Comparison of ENCODE assay signal across 9 mouse cellular contexts in the genomic region with DNA sequence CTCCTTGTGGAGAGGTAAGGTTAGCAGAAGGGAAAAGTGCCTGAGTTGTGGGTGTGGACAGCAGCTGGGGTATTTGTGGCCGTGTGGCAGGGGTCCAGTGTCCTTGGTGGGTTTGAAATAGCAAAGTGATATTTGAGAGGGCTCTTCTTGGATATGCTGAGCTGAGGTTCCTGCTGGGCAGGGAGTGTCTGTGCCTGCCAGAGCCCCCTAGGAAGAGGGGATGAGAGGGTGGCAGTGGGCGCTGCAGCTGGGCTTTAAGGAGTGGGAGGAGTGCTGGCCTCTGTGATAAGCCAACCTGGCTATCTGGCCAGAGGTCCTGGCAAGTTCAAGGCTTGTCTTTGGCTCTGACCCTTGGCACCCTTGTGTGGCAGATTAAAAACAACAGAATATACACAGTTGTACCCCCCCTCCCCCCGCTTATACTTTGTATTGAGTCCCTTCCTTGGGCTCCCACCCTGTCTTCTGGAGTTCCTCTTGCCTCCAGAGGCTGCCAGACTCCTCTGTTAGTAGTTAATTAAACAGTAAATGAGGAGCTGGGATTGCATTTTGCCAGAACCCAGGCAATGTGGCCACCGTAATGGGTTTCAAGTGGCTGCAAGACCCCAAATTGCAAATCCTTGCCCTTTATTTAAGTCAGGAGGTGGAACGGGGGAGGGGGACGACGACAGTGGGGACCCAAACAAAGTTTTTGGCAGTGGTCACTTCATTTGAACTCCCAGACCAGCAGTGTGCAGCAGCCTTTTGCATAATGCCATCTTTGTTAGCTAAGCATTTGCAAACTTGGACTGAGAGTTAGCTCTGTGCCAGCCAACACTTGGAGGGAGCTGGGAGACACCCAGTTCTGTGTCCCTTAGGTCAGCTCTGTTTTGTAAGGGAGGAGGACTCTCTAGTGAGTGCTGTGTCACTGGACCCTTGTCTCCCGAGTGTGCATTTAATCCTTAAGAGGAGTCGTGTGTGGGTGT. TPM values are rescaled to one million over a fixed set of nuclear protein-coding genes. Genes with fewer than 3 reads are reported as not detected.
DNase-seq lines count a peak whose midpoint lies in the region; ATAC-seq and TF ChIP-seq lines count a peak whose summit lies in the region.
"Had no signal": no experiment of that assay in that cellular context is flagged by ENCODE, and none has a peak within 500 bp of the region (broad histone marks: within the 10 kb centered on the region; RNA-seq: fewer than 3 reads in every experiment).

No protein-coding gene starts in this region.

- TF ChIP-seq POLR2A in heart, adult 2 months (IDR thresholded peaks at IDR 0.05; ENCODE audit: insufficient read depth, low read depth, low read length) = no peak

- TF ChIP-seq CTCF in heart, adult 2 months (IDR thresholded peaks at IDR 0.05) = no peak

- peak overlapping the region; percentile 32; the same call in 1 of the 2 replicates for H3K9ac ChIP-seq in heart, adult 2 months (ENCODE audit: low read depth, low read length)
- H3K9ac ChIP-seq in midbrain, embryonic 16.5 days (ENCODE audit: low read depth, low read length) = no peak overlapping the region
- H3K9ac ChIP-seq: stomach, embryonic 15.5 days had no signal

- DNase-seq in heart, adult 18-20 months = peak; percentile 43 to 68
- no peak for DNase-seq in heart, postnatal 4 days
- peak; percentile 68 for DNase-seq in brain, adult 2 months (ENCODE audit: low read depth, low spot score)
- DNase-seq in heart, adult 2 months = peak in 1 of 2 experiments; percentile 56
- DNase-seq in left cerebral cortex, adult 9 months (ENCODE audit: low spot score in 2 of 2) = peak; percentile 40 to 41
- DNase-seq in spleen, postnatal 36 days (ENCODE audit: low spot score in 2 of 2) = no peak
- no peak for DNase-seq in testis, postnatal 10 days (ENCODE audit: low spot score)

- peak; percentile 58; the same call in 1 of the 2 replicates for TF ChIP-seq EP300 in heart, adult 2 months (IDR thresholded peaks at IDR 0.05; ENCODE audit: insufficient read depth, low read depth, low read length)

- intact Hi-C loops in heart, adult 2 months (cut with DNase I) = no loop called here

- no peaks in the 10 kb centered on the region for H3K9me3 ChIP-seq in midbrain, embryonic 16.5 days (replicated peaks; ENCODE audit: control insufficient read depth, low read length, poor library complexity, severe bottlenecking)
- H3K9me3 ChIP-seq: stomach, embryonic 15.5 days had no signal

- H3K79me2 ChIP-seq in heart, adult 2 months (replicated peaks; ENCODE audit: control insufficient read depth, insufficient read depth, low read length) = no peaks in the 10 kb centered on the region

- peak; percentile 49 for ATAC-seq in midbrain, embryonic 16.5 days

- no peak overlapping the region for H3K4me2 ChIP-seq in midbrain, embryonic 16.5 days (ENCODE audit: low read length)
- H3K4me2 ChIP-seq: stomach, embryonic 15.5 days had no signal

- peak overlapping the region; percentile 5; the same call in 1 of the 2 replicates for H3K27ac ChIP-seq in heart, adult 2 months
- no peak overlapping the region for H3K27ac ChIP-seq in midbrain, embryonic 16.5 days (ENCODE audit: low read length)
- H3K27ac ChIP-seq: stomach, embryonic 15.5 days had no signal

- no peaks in the 10 kb centered on the region; the same call in 1 of the 2 replicates for H3K27me3 ChIP-seq in heart, adult 2 months (ENCODE audit: control insufficient read depth, insufficient read depth, low read length)
- no peaks in the 10 kb centered on the region for H3K27me3 ChIP-seq in midbrain, embryonic 16.5 days (ENCODE audit: control insufficient read depth, insufficient read depth, low read depth, low read length)
- H3K27me3 ChIP-seq: stomach, embryonic 15.5 days had no signal

- peaks cover 3% of the 10 kb centered on the region; the same call in 1 of the 2 replicates for H3K36me3 ChIP-seq in heart, adult 2 months (ENCODE audit: control insufficient read depth, insufficient read depth, low read length)
- H3K36me3 ChIP-seq in midbrain, embryonic 16.5 days (ENCODE audit: control insufficient read depth, insufficient read depth, low read length) = peaks cover 22% of the 10 kb centered on the region

- 59% methylated on average over 9 of the region's 9 CpGs for WGBS in heart, adult 2 months
- WGBS in midbrain, embryonic 16.5 days = 61% methylated on average over 9 of the region's 9 CpGs

- H3K4me1 ChIP-seq in heart, adult 2 months (ENCODE audit: control insufficient read depth, insufficient read depth, low read length) = peaks cover 5% of the 10 kb centered on the region; the same call in 1 of the 2 replicates
- peaks cover 27% of the 10 kb centered on the region for H3K4me1 ChIP-seq in midbrain, embryonic 16.5 days (ENCODE audit: control insufficient read depth, insufficient read depth, low read length)

- H3K4me3 ChIP-seq in heart, adult 2 months = no peak overlapping the region
- no peak overlapping the region for H3K4me3 ChIP-seq in midbrain, embryonic 16.5 days (ENCODE audit: low read depth, low read length)
- H3K4me3 ChIP-seq: stomach, embryonic 15.5 days had no signal

RNA-seq across cellular contexts. Expression of a gene that starts 11.2 kb away (rescaled TPM):
- 10 to 100 TPM; 27.5 to 37.9 TPM for total RNA-seq in heart, adult 18-20 months (2021)
- 10 to 100 TPM; 55.3 to 58.7 TPM for total RNA-seq in heart, postnatal 4 days (2021)
- 10 to 100 TPM; 37.3 to 39.0 TPM for total RNA-seq in heart, adult 2 months (2021)
- 26.1 and 26.6 TPM in 2 replicates for polyA plus RNA-seq in heart, adult 2 months (2012; rRNA removed)
- polyA plus RNA-seq in midbrain, embryonic 16.5 days (2015; fragmentation: Nextera tagmentation; extraction: Ambion mirVana) = 129 and 164 TPM in 2 replicates

Comparison
In these comparisons a context has a peak if more than half of its experiments do, and no peak if none do; other contexts are left out.
1. DNase-seq: peak in heart, adult 18-20 months (2 of 2), brain, adult 2 months (single experiment) and left cerebral cortex, adult 9 months (2 of 2); none in heart, postnatal 4 days (single experiment), spleen, postnatal 36 days (0 of 2) and testis, postnatal 10 days (single experiment).